Mouse (Mus musculus) intestine, embryonic 16.5 days (tissue): ENCODE results near the gene Plxnb1. TPM values are rescaled to one million over a fixed set of nuclear protein-coding genes. Genes with fewer than 3 reads are reported as not detected.
A peak's percentile ranks its signal among the peaks of the same experiment; 100 is the strongest.

Source experiments
- ATAC-seq: fragments of 200-750 bp; cut with Nextera tagmentation; 2 replicates; pipeline ENCODE4 v1.8.0; 2017; ENCODE audit warnings: moderate TSS enrichment, moderate library complexity
- H3K27ac ChIP-seq: fragments of 300-500 bp; sonication (generic); 2 replicates; pipeline ENCODE4 v1.5.1; 2014; ENCODE audit warnings: mild to moderate bottlenecking, low read length
- H3K27me3 ChIP-seq: fragments of 300-500 bp; sonication (generic); replicated peaks from 2 replicates; pipeline ENCODE4 v1.6.1; 2014; ENCODE audit warnings: low read length, control low read depth, mixed read lengths; ENCODE audit not compliant: control insufficient read depth, insufficient read depth
- H3K36me3 ChIP-seq: fragments of 300-500 bp; sonication (generic); 2 replicates; pipeline ENCODE4 v1.6.1; 2014; ENCODE audit warnings: low read length, control low read depth; ENCODE audit not compliant: control insufficient read depth, insufficient read depth
- H3K4me1 ChIP-seq: fragments of 300-500 bp; sonication (generic); 2 replicates; pipeline ENCODE4 v1.6.1; 2014; ENCODE audit warnings: low read length, control low read depth, mixed read lengths; ENCODE audit not compliant: control insufficient read depth, insufficient read depth
- H3K4me2 ChIP-seq: fragments of 300-500 bp; sonication (generic); 2 replicates; pipeline ENCODE4 v1.6.1; 2014; ENCODE audit warnings: low read depth, low read length, control low read depth
- H3K4me3 ChIP-seq: fragments of 300-500 bp; sonication (generic); 2 replicates; pipeline ENCODE4 v1.5.1; 2014; ENCODE audit warnings: mild to moderate bottlenecking, low read length
- H3K9ac ChIP-seq: fragments of 300-500 bp; sonication (generic); 2 replicates; pipeline ENCODE4 v1.6.1; 2014; ENCODE audit warnings: low read depth, low read length
- H3K9me3 ChIP-seq: fragments of 300-500 bp; sonication (generic); 2 replicates; pipeline ENCODE4 v1.6.1; 2016; ENCODE audit warnings: low read length, control low read depth; ENCODE audit not compliant: control insufficient read depth
- WGBS: fragments of 180-500 bp; shearing (Covaris S2); extraction: QIAGEN DNeasy Blood & Tissue Kit; methylation state at CpG from one replicate; pipeline ENCODE4 v1.1.7; 2014; 5-methylcytosine and 5-hydroxymethylcytosine counted together
- polyA plus RNA-seq: library from polyadenylated mRNA; unstranded; fragments of >200 nt; fragmentation: Nextera tagmentation; extraction: Ambion mirVana; gene quantifications from 2 replicates; pipeline ENCODE4 v1.2.1, GENCODE M21; 2015

Gene Plxnb1
- polyA plus RNA-seq, 1 experiment from 2014 or later = 4.7 TPM

DNA sequence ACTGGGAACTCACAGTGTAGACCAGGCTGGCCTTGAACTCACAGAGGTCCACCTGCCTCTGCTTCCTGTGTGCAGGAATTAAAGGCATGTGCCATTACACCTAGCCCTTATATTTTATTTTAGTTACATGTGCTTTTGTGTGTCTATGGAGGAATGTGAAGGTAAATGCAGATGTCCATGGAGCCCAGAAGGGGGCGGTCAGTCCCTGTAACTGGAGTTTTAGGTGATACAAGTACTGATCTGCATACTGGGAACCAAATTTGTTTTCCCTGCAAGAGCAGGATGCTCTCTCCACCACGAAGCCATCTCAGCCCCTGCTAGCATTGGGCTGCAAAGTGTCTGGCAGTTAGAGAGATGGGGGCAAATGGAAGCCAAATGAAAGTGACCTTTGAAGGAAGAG, 10.3 kb upstream of the Plxnb1 start:
- Histone ChIP-seq H3K4me3 (no peak overlapping the region), H3K4me1 (peaks cover 13% of the 10 kb centered on the region; the same call in 1 of the 2 replicates), H3K27ac (no peak overlapping the region), H3K4me2 (no peak overlapping the region), H3K9ac (no peak overlapping the region), H3K9me3 (no peaks in the 10 kb centered on the region), H3K36me3 (no peaks in the 10 kb centered on the region), H3K27me3 (no peaks in the 10 kb centered on the region)
- no peak for ATAC-seq
- 20% methylated on average over 2 of the region's 2 CpGs for WGBS

GRCm38 (mm10) chr9:109087987-109088386, 7.2 kb upstream of the Plxnb1 start:
- H3K27ac ChIP-seq = no peak overlapping the region
- H3K36me3 ChIP-seq = peaks cover 2% of the 10 kb centered on the region; the same call in 1 of the 2 replicates
- H3K27me3 ChIP-seq = no peaks in the 10 kb centered on the region
- H3K9me3 ChIP-seq = no peaks in the 10 kb centered on the region
- H3K4me1 ChIP-seq = peaks cover 4% of the 10 kb centered on the region; the same call in 1 of the 2 replicates
- no peak overlapping the region for H3K4me2 ChIP-seq
- no peak for ATAC-seq
- no peak overlapping the region for H3K4me3 ChIP-seq
- WGBS = 19% methylated on average over 5 of the region's 5 CpGs
- H3K9ac ChIP-seq = no peak overlapping the region

DNA sequence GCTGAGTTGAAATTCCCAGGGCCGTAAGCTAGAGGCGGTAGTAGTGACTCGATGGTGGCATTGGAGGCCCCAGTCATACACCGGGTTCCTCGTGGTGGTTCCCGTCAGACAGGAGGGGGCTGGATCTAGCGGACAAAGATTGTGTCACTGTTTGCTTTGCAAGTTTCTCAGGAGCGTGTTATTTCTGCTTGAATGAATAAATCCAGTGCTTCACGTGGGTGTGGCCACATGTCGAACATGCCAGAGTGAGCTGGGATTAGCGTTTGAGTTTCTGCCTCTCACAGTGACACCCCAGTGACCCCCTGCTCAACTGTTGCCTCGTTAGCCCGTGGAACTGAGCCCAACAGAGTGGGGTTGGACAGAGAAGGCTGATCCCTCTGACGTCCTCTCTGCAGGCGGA, 4.7 kb upstream of the Plxnb1 start:
- peaks cover 13% of the 10 kb centered on the region for H3K4me1 ChIP-seq
- H3K9me3 ChIP-seq = no peaks in the 10 kb centered on the region
- peaks cover 2% of the 10 kb centered on the region; the same call in 1 of the 2 replicates for H3K36me3 ChIP-seq
- ATAC-seq = no peak
- WGBS = 62% methylated on average over 15 of the region's 15 CpGs
- H3K4me2 ChIP-seq = no peak overlapping the region
- H3K27me3 ChIP-seq = no peaks in the 10 kb centered on the region
- H3K4me3 ChIP-seq = no peak overlapping the region
- H3K27ac ChIP-seq = no peak overlapping the region
- H3K9ac ChIP-seq = no peak overlapping the region

GRCm38 (mm10) chr9:109091802-109092201, 3.4 kb upstream of the Plxnb1 start:
- no peak overlapping the region for H3K4me2 ChIP-seq
- no peak for ATAC-seq
- no peaks in the 10 kb centered on the region for H3K9me3 ChIP-seq
- no peak overlapping the region for H3K4me3 ChIP-seq
- no peak overlapping the region for H3K27ac ChIP-seq
- peaks cover 20% of the 10 kb centered on the region for H3K4me1 ChIP-seq
- peaks cover 2% of the 10 kb centered on the region; the same call in 1 of the 2 replicates for H3K36me3 ChIP-seq
- WGBS = 89% methylated on average over 8 of the region's 8 CpGs
- H3K27me3 ChIP-seq = no peaks in the 10 kb centered on the region
- no peak overlapping the region for H3K9ac ChIP-seq

GRCm38 (mm10) chr9:109092799-109093198, 2.4 kb upstream of the Plxnb1 start:
- WGBS = 51% methylated on average over 6 of the region's 6 CpGs
- no peak overlapping the region for H3K9ac ChIP-seq
- no peak for ATAC-seq
- H3K4me1 ChIP-seq = peaks cover 30% of the 10 kb centered on the region
- no peak overlapping the region for H3K4me2 ChIP-seq
- H3K27me3 ChIP-seq = no peaks in the 10 kb centered on the region
- no peaks in the 10 kb centered on the region for H3K9me3 ChIP-seq
- peaks cover 2% of the 10 kb centered on the region; the same call in 1 of the 2 replicates for H3K36me3 ChIP-seq
- H3K4me3 ChIP-seq = no peak overlapping the region
- no peak overlapping the region for H3K27ac ChIP-seq

GRCm38 (mm10) chr9:109093786-109094552, 1.2 kb upstream of the Plxnb1 start:
- WGBS = 24% methylated on average over 11 of the region's 11 CpGs
- peak; percentile 3; the same call in 1 of the 2 replicates for ATAC-seq
- Histone ChIP-seq H3K36me3 (peaks cover 2% of the 10 kb centered on the region; the same call in 1 of the 2 replicates), H3K4me2 (peak overlapping the region; percentile 91), H3K9me3 (no peaks in the 10 kb centered on the region), H3K9ac (peak overlapping the region; percentile 85; the same call in 1 of the 2 replicates), H3K4me1 (peaks cover 41% of the 10 kb centered on the region), H3K4me3 (peak overlapping the region; percentile 70), H3K27ac (peak overlapping the region; percentile 8), H3K27me3 (no peaks in the 10 kb centered on the region)

DNA sequence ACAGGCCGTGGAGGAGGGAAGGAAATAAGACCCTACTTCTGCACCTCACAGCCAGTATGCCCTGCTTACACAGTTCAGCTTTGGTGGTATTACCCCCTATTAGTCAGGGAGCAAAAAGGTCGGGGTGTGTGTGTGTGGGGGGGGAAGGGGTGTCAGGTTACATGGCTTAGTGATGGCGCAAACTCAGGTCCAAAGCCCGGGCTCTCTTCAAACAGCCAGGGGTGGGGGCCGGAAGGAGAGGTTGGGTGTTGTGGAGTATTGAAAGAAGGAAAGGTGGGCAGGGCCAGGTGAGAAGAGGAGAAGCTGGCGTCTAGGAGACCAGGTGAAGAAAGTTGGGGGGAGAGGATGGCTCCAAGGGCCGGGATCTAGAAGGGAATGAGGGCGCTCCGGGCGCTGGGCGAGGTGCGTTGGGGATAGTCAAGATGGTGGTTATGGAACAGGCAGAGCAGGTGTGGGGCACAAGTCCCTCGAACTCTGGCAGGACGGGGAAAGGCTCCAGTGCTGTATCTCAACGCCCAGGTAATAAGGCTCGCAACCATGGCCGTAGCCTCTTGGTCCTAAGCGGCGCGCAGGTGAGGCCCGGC, 544 bp upstream of the Plxnb1 start:
- WGBS = 2% methylated on average over 21 of the region's 21 CpGs
- Histone ChIP-seq H3K4me3 (peak overlapping the region; percentile 70), H3K27me3 (no peaks in the 10 kb centered on the region), H3K9me3 (no peaks in the 10 kb centered on the region), H3K36me3 (peaks cover 2% of the 10 kb centered on the region; the same call in 1 of the 2 replicates), H3K4me1 (peaks cover 46% of the 10 kb centered on the region), H3K4me2 (peak overlapping the region; percentile 91), H3K27ac (peak overlapping the region; percentile 97), H3K9ac (peak overlapping the region; percentile 85)
- ATAC-seq = peak; percentile 73

DNA sequence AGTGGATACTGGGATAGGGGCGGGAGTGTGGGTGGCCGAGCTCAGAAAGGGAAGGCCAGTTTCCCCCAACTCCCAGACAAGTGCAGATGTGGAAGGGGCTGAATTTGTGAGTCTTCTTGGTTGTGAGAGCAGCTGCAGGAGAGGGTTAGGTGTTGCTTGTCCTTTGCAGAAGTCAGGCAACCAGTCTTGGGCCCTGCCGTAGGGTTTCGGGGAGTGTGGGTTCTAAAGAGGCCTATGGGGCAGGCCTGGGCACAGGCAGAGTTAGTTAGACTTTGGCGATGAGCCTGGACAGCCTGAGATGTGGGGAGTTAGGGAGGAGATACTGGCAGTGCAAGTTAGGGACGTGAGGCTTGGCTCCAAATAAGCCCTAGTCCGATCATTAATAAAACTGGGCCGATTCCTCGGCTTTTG, 1.1 kb downstream of the Plxnb1 start:
- H3K4me2 ChIP-seq = peak overlapping the region; percentile 91
- H3K9me3 ChIP-seq = no peaks in the 10 kb centered on the region
- WGBS = 24% methylated on average over 9 of the region's 9 CpGs
- H3K27ac ChIP-seq = peak overlapping the region; percentile 97
- H3K4me1 ChIP-seq = peaks cover 46% of the 10 kb centered on the region
- H3K9ac ChIP-seq = peak overlapping the region; percentile 85
- H3K4me3 ChIP-seq = peak overlapping the region; percentile 70
- peaks cover 2% of the 10 kb centered on the region; the same call in 1 of the 2 replicates for H3K36me3 ChIP-seq
- no peak for ATAC-seq
- H3K27me3 ChIP-seq = no peaks in the 10 kb centered on the region

DNA sequence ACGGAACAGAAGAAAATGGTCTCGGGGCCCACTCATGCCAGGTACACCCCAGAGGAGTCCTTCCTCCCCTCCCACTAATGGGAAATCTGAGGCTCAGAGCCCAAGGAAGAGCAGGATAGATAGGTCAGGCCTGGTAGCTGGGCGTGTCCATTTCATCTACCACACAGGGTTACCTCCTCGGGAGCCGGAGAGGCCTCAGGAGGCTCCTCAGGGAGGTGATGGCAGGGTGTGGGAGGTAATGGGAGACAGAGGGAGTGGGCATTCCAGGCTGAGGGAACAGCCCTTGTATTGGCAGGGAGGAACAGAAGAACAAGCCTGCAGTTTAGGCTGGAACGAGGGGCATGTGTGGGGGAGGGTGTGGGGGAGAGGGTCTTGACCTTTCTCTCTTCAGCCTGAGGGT, 1.7 kb downstream of the Plxnb1 start:
- no peaks in the 10 kb centered on the region for H3K9me3 ChIP-seq
- peak overlapping the region; percentile 97 for H3K27ac ChIP-seq
- H3K4me2 ChIP-seq = peak overlapping the region; percentile 91
- H3K36me3 ChIP-seq = peaks cover 2% of the 10 kb centered on the region; the same call in 1 of the 2 replicates
- H3K4me1 ChIP-seq = peaks cover 46% of the 10 kb centered on the region
- ATAC-seq = no peak
- 26% methylated on average over 6 of the region's 6 CpGs for WGBS
- peak overlapping the region; percentile 70 for H3K4me3 ChIP-seq
- peak overlapping the region; percentile 85 for H3K9ac ChIP-seq
- no peaks in the 10 kb centered on the region for H3K27me3 ChIP-seq
